Mouse (Mus musculus) spleen, adult 2 months (tissue): Measurements from ENCODE around the gene 1700066M21Rik. TPM values are rescaled to one million over a fixed set of nuclear protein-coding genes. Genes with fewer than 3 reads are reported as not detected.

Experiments
- DNase-seq, 2 experiments: peaks; one replicate each; pipeline versions ENCODE4 v3.0.0 to v3.0.0-alpha.2; 2012 to 2021; ENCODE audit warnings: low spot score in 2 of 2, low read depth in 1 of 2
- H3K27ac ChIP-seq: fragments of 200-500 bp; 2 replicates; pipeline ENCODE4 v1.5.1; 2012; ENCODE audit warnings: low read length, inconsistent platforms; ENCODE audit not compliant: insufficient read depth
- H3K27me3 ChIP-seq: fragments of 200-500 bp; 2 replicates; pipeline ENCODE4 v1.6.1; 2012; ENCODE audit warnings: mild to moderate bottlenecking, moderate library complexity, low read length, inconsistent platforms; ENCODE audit not compliant: control insufficient read depth, insufficient read depth
- H3K36me3 ChIP-seq: fragments of 200-500 bp; 2 replicates; pipeline ENCODE4 v1.6.1; 2012; ENCODE audit warnings: mild to moderate bottlenecking, low read length, inconsistent platforms; ENCODE audit not compliant: control insufficient read depth, insufficient read depth
- H3K4me1 ChIP-seq: fragments of 200-500 bp; 2 replicates; pipeline ENCODE4 v1.6.1; 2011; ENCODE audit warnings: inconsistent platforms; ENCODE audit not compliant: control insufficient read depth, insufficient read depth, insufficient read length
- H3K4me3 ChIP-seq: fragments of 200-500 bp; 2 replicates; pipeline ENCODE4 v1.5.1; 2011; ENCODE audit warnings: mild to moderate bottlenecking, inconsistent platforms; ENCODE audit not compliant: insufficient read depth, insufficient read length; ENCODE audit errors: extremely low read depth
- CTCF ChIP-seq: fragments of 200-500 bp; IDR thresholded peaks from 2 replicates; pipeline ENCODE4 v1.5.1; 2011; ENCODE audit warnings: mild to moderate bottlenecking, inconsistent platforms; ENCODE audit not compliant: insufficient read depth, insufficient read length, insufficient replicate concordance; ENCODE audit errors: extremely low read depth
- POLR2A ChIP-seq: fragments of 200-500 bp; IDR thresholded peaks from 2 replicates; pipeline ENCODE4 v1.6.1; 2011; ENCODE audit warnings: low read depth, low read length, inconsistent platforms
- WGBS: fragments of 180-500 bp; shearing (Covaris S2); methylation state at CpG from one replicate; pipeline ENCODE4 v1.1.7; 2018; 5-methylcytosine and 5-hydroxymethylcytosine counted together
- polyA plus RNA-seq: library from polyadenylated mRNA; depleted of rRNA; stranded (reverse); fragments of >200 nt; gene quantifications from 2 replicates; pipeline ENCODE4 v1.2.3, GENCODE M21; 2012

Gene 1700066M21Rik
- polyA plus RNA-seq, 1 experiment, result 8.3 TPM

DNA sequence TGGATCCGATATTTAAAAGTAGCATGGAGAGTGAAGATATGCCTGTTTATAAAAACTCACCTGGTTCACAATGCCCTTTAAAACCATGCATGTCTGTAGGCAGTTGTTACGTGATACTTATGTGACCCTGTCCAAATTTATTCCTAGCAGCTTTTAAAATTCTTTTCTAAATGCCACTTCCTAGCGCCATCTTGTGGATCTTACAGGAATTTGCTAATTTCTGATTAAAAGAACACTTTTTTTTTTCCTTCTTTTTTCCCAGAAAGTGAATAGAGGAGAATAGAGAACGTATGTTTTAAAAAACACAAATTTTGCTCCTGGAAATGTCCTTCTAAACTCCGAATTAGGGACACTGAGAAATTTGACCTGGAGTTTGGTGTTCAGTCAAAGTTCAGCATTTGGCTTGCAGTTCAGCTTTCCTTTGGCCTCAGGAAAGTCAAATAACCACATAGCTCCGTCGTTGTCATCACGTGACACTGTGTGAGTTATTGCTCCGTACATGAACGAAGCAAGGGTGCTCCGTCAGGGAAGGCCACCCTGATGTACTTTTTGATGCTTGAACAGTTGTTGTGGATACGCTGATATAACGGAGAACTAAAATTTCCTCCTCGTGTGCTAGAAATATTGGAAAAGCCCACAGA, 38.1 kb upstream of the 1700066M21Rik start:
- Histone ChIP-seq H3K4me3 (no peak overlapping the region), H3K4me1 (no peaks in the 10 kb centered on the region), H3K36me3 (no peaks in the 10 kb centered on the region), H3K27ac (no peak overlapping the region), H3K27me3 (no peaks in the 10 kb centered on the region)
- TF ChIP-seq POLR2A (no peak), CTCF (no peak)
- WGBS, result 38% methylated on average over 14 of the region's 14 CpGs
- DNase-seq, result no peak

DNA sequence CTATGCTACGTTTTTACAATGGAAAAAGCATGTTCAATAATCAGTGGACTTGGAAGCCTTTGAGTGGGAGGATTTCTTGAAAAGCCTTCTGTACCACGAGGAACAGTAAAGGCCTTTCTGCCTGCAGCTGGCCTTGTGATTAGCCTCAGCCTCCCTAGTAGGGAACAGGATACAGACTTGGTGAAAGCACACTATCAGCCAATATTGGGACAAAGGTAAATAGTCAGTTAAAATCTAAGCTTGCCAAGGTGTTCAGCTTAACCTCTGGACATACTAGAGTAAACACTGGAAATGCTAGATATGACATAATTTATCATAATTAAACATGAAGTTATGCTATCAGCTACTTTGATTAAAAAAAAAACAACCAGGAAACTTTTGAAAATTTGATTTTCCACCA, 36.2 kb upstream of the 1700066M21Rik start:
- Histone ChIP-seq H3K4me1 (no peaks in the 10 kb centered on the region), H3K27me3 (no peaks in the 10 kb centered on the region), H3K27ac (no peak overlapping the region), H3K36me3 (no peaks in the 10 kb centered on the region), H3K4me3 (no peak overlapping the region)
- no peak for DNase-seq
- TF ChIP-seq POLR2A, result no peak
- no peak for TF ChIP-seq CTCF
- WGBS, result 76% methylated on average over 2 of the region's 2 CpGs

DNA sequence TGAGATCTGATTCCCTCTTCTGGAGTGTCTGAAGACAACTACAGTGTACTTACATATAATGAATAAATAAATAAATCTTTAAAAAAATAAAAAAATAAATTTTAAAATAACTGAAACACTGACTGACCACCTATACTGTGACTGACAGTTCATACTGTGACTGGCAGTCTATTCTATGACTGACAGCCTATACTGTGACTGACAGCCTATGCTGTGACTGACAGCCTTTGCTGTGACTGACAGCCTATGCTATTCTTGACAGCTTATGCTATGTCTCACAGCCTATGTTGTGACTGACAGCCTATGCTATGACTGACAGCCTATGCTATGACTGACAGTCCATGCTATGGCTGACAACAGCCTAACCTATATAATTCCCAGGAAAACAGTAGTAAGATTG, 29.9 kb upstream of the 1700066M21Rik start:
- no peaks in the 10 kb centered on the region for H3K36me3 ChIP-seq
- TF ChIP-seq POLR2A, result no peak
- no peak for TF ChIP-seq CTCF
- H3K4me3 ChIP-seq, result no peak overlapping the region
- H3K27ac ChIP-seq, result no peak overlapping the region
- H3K4me1 ChIP-seq, result no peaks in the 10 kb centered on the region
- no peak for DNase-seq
- H3K27me3 ChIP-seq, result no peaks in the 10 kb centered on the region

DNA sequence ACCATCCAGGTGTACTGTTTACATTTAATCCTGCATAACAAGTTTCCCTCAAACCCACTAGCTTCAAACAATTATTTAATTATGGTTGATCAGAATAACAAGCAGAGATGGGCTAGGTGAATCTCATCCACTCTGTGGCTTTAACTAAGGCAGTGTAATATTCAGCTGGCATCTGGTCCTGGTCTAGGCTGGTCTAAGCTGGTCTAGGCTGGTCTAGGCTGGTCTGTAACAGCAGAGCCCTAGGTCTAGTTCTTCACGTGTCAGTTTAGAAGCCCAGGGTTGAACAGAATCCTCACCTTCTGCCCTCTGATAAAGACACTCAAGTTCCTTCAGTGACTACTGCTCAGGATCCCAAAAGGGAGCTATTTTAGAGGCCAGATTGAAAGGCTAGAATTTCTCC, 25.5 kb upstream of the 1700066M21Rik start:
- WGBS, result 82% methylated on average over 1 of the region's 1 CpGs
- H3K4me3 ChIP-seq, result no peak overlapping the region
- H3K27ac ChIP-seq, result no peak overlapping the region
- H3K27me3 ChIP-seq, result no peaks in the 10 kb centered on the region
- H3K36me3 ChIP-seq, result no peaks in the 10 kb centered on the region
- no peak for DNase-seq
- TF ChIP-seq CTCF (no peak), POLR2A (no peak)
- no peaks in the 10 kb centered on the region for H3K4me1 ChIP-seq

DNA sequence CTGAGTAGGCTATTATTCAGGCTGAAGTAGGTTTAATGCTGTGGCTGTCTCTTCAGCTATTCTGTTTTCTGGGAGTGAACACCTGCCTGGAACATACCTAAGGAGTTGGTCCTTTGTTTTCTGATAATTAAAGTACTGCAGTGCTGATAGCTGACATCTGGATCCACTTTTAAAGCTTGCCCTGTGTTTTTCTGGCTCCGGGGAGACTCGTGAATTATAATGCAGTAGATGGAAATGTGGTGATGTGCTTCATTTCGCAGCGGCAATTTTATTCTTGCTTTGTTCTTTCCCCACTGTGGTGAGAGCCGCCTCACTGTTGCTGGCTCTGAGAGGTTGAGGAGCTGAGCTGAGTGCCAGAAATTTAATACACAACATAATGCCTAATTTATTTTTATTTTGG, 18.9 kb upstream of the 1700066M21Rik start:
- Histone ChIP-seq H3K36me3 (no peaks in the 10 kb centered on the region), H3K27ac (no peak overlapping the region), H3K27me3 (no peaks in the 10 kb centered on the region), H3K4me3 (no peak overlapping the region), H3K4me1 (no peaks in the 10 kb centered on the region)
- DNase-seq, result no peak
- 92% methylated on average over 5 of the region's 5 CpGs for WGBS
- TF ChIP-seq POLR2A (no peak), CTCF (no peak)

DNA sequence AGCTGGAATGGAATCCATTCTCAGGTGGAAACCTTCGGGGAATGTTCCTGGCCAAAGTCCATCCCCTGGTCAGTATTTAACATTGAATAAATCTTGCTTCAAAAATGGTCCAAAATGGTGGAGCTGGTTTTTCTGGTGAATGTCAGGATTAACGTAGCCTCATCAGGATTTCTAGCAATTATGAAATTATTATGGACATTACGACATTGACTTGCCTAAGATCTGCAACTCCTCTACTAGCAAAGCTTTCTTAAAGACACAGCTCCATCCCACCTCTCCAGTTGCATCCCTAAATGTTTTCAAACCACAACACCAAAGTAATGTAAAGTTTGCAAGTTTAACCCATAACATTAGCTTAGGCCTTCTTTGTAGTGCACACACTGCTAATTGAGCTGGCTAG, 10.0 kb upstream of the 1700066M21Rik start:
- DNase-seq, result no peak
- no peak for TF ChIP-seq CTCF
- TF ChIP-seq POLR2A, result no peak

DNA sequence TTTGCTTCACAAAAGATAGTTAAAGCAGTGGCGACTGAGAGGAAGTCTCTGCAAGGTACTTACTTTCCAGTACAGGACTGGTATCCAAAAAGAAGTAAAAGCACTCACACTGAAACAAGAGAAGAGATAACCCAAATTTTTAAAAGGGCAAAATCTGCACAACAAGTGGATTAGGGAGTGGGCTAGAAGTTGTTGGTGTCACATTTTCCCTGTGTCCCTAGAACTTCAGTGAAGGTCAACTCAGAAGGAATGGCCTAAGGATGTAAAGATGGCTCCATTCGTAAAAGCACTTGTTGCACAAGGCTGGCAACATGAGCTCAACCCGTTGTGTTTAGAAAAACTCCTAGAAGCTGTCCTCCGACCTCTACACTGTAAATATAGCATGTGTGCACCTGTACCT, 8.3 kb upstream of the 1700066M21Rik start:
- Histone ChIP-seq H3K27me3 (no peaks in the 10 kb centered on the region), H3K4me3 (no peak overlapping the region), H3K36me3 (no peaks in the 10 kb centered on the region), H3K27ac (no peak overlapping the region), H3K4me1 (no peaks in the 10 kb centered on the region)
- TF ChIP-seq POLR2A, result no peak
- no peak for DNase-seq
- WGBS, result 89% methylated on average over 4 of the region's 4 CpGs

More for the DNA sequence above, 10.0 kb upstream of the 1700066M21Rik start:
- no peaks in the 10 kb centered on the region for H3K4me1 ChIP-seq
- H3K27ac ChIP-seq, result no peak overlapping the region
- no peaks in the 10 kb centered on the region for H3K36me3 ChIP-seq
- 94% methylated on average over 3 of the region's 3 CpGs for WGBS
- no peak overlapping the region for H3K4me3 ChIP-seq
- no peaks in the 10 kb centered on the region for H3K27me3 ChIP-seq
